Mouse (Mus musculus): ENCODE data around the gene Ccl4. TPM values are rescaled to one million over a fixed set of nuclear protein-coding genes. Genes with fewer than 3 reads are reported as not detected.

Gene Ccl4
- polyA plus RNA-seq, 1 experiment = not detected

DNA sequence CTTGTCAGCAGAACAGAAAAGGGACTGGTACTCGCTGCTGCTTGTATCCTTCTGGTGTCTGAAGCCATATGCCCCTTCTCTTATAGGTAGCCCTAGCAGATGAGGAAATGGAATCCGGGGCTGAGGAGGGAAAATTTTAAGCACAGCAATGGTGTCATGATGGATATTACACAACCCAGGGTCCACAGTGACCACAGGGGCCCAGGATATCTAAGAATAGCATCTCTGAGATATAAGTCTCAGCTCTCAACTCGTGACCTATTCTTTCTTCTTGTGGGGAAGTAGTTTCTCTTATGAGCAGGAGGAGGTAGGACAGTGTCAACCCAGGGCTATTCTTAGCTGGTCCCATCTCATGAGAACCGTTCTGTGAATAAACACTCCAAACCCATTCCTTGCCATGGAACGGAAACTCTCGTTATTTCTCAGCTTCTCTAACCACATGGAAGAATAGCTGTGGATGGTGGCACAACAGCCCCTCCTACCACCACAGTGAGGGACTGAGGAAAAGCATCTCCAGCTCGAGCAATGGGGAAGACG is 13.0 kb upstream of the Ccl4 start, which contains the start of gene Ccl3:
Gene Ccl3 (minus strand): TSS at position 51 of the 537 bp plus-strand sequence.
- Histone ChIP-seq H3K27ac (ENCODE audit: insufficient read depth, low read length) (no peak within 1 kb of the TSS), H3K9ac (ENCODE audit: low read depth, poor library complexity, severe bottlenecking) (no peak within 1 kb of the TSS), H3K27me3 (ENCODE audit: control insufficient read depth, insufficient read depth, low read length, poor library complexity, severe bottlenecking) (no peaks in the 10 kb centered on the region), H3K4me1 (ENCODE audit: control insufficient read depth, insufficient read depth, low read length) (no peaks in the 10 kb centered on the region), H3K4me3 (ENCODE audit: low read depth, low read length) (no peak within 1 kb of the TSS), H3K9me3 (replicated peaks; ENCODE audit: control insufficient read depth, insufficient read depth, low read length, poor library complexity, severe bottlenecking) (no peaks in the 10 kb centered on the region), H3K36me3 (ENCODE audit: control insufficient read depth, insufficient read depth, low read length, poor library complexity, severe bottlenecking) (no peaks in the 10 kb centered on the region)
- TF ChIP-seq CTCF (IDR thresholded peaks at IDR 0.05; ENCODE audit: low read depth, low read length) (no peak), EP300 (IDR thresholded peaks at IDR 0.05; ENCODE audit: insufficient read depth, low read depth, low read length) (no peak), POLR2A (IDR thresholded peaks at IDR 0.05; ENCODE audit: insufficient read depth, low read length) (no peak)

DNA sequence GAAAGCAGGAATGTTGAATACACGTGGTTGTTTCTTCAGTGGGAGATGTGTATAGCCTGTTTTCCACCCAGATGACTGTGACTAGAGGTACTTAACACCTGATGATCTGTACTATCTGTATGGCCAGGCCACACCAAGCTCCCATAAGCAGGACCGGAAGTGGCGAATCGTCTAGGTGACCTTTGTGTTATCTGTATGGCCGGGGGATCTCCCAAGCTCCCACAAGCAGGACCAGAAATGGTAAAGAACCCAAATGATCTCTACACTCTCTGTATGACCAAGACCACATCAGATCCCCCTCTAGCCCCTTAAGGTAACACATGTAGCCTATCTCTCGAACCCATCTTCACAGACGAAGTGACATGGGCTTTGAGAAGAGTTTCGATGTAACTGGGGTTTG is 7.8 kb upstream of the Ccl4 start:
- no peaks in the 10 kb centered on the region for H3K4me1 ChIP-seq (ENCODE audit: control insufficient read depth, insufficient read depth, low read length)
- no peak for TF ChIP-seq CTCF (IDR thresholded peaks at IDR 0.05; ENCODE audit: low read depth, low read length)
- TF ChIP-seq EP300 (IDR thresholded peaks at IDR 0.05; ENCODE audit: insufficient read depth, low read depth, low read length) = no peak
- TF ChIP-seq POLR2A (IDR thresholded peaks at IDR 0.05; ENCODE audit: insufficient read depth, low read length) = no peak
- H3K36me3 ChIP-seq (ENCODE audit: control insufficient read depth, insufficient read depth, low read length, poor library complexity, severe bottlenecking) = no peaks in the 10 kb centered on the region
- no peak overlapping the region for H3K4me3 ChIP-seq (ENCODE audit: low read depth, low read length)
- no peak overlapping the region for H3K27ac ChIP-seq (ENCODE audit: insufficient read depth, low read length)
- no peaks in the 10 kb centered on the region for H3K9me3 ChIP-seq (replicated peaks; ENCODE audit: control insufficient read depth, insufficient read depth, low read length, poor library complexity, severe bottlenecking)
- no peak overlapping the region for H3K9ac ChIP-seq (ENCODE audit: low read depth, poor library complexity, severe bottlenecking)
- no peaks in the 10 kb centered on the region; the same call in 1 of the 2 replicates for H3K27me3 ChIP-seq (ENCODE audit: control insufficient read depth, insufficient read depth, low read length, poor library complexity, severe bottlenecking)

GRCm38 (mm10) chr11:83657508-83657907 is 4.9 kb upstream of the Ccl4 start:
- Histone ChIP-seq H3K4me1 (ENCODE audit: control insufficient read depth, insufficient read depth, low read length) (no peaks in the 10 kb centered on the region), H3K36me3 (ENCODE audit: control insufficient read depth, insufficient read depth, low read length, poor library complexity, severe bottlenecking) (no peaks in the 10 kb centered on the region), H3K4me3 (ENCODE audit: low read depth, low read length) (no peak overlapping the region), H3K9me3 (replicated peaks; ENCODE audit: control insufficient read depth, insufficient read depth, low read length, poor library complexity, severe bottlenecking) (no peaks in the 10 kb centered on the region), H3K9ac (ENCODE audit: low read depth, poor library complexity, severe bottlenecking) (no peak overlapping the region), H3K27me3 (ENCODE audit: control insufficient read depth, insufficient read depth, low read length, poor library complexity, severe bottlenecking) (no peaks in the 10 kb centered on the region; the same call in 1 of the 2 replicates), H3K27ac (ENCODE audit: insufficient read depth, low read length) (no peak overlapping the region)
- TF ChIP-seq POLR2A (IDR thresholded peaks at IDR 0.05; ENCODE audit: insufficient read depth, low read length) = no peak
- TF ChIP-seq CTCF (IDR thresholded peaks at IDR 0.05; ENCODE audit: low read depth, low read length) = no peak
- no peak for TF ChIP-seq EP300 (IDR thresholded peaks at IDR 0.05; ENCODE audit: insufficient read depth, low read depth, low read length)

DNA sequence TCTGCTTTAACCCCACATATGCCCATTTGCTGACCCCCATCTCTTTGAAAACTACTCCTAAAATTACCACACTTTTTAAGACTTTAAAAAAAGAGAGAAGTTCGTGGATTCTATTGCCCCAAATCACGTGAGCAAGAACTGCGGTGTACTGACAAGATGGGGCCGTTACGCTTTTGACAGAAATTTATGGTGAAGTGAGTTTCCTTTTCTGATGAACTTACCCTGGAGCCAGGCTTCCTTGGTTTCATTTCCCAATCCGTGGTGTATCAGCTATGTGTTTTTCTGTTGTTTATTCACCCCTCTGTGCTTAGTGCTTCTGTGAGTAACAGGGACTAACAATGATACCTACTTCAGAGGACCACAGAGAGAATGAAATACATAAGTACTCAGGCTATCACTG is 3.6 kb upstream of the Ccl4 start:
- Histone ChIP-seq H3K36me3 (ENCODE audit: control insufficient read depth, insufficient read depth, low read length, poor library complexity, severe bottlenecking) (no peaks in the 10 kb centered on the region), H3K4me3 (ENCODE audit: low read depth, low read length) (no peak overlapping the region), H3K27ac (ENCODE audit: insufficient read depth, low read length) (no peak overlapping the region), H3K4me1 (ENCODE audit: control insufficient read depth, insufficient read depth, low read length) (no peaks in the 10 kb centered on the region), H3K9me3 (replicated peaks; ENCODE audit: control insufficient read depth, insufficient read depth, low read length, poor library complexity, severe bottlenecking) (no peaks in the 10 kb centered on the region), H3K27me3 (ENCODE audit: control insufficient read depth, insufficient read depth, low read length, poor library complexity, severe bottlenecking) (no peaks in the 10 kb centered on the region; the same call in 1 of the 2 replicates), H3K9ac (ENCODE audit: low read depth, poor library complexity, severe bottlenecking) (no peak overlapping the region)
- TF ChIP-seq EP300 (IDR thresholded peaks at IDR 0.05; ENCODE audit: insufficient read depth, low read depth, low read length) = no peak
- no peak for TF ChIP-seq POLR2A (IDR thresholded peaks at IDR 0.05; ENCODE audit: insufficient read depth, low read length)
- TF ChIP-seq CTCF (IDR thresholded peaks at IDR 0.05; ENCODE audit: low read depth, low read length) = no peak

DNA sequence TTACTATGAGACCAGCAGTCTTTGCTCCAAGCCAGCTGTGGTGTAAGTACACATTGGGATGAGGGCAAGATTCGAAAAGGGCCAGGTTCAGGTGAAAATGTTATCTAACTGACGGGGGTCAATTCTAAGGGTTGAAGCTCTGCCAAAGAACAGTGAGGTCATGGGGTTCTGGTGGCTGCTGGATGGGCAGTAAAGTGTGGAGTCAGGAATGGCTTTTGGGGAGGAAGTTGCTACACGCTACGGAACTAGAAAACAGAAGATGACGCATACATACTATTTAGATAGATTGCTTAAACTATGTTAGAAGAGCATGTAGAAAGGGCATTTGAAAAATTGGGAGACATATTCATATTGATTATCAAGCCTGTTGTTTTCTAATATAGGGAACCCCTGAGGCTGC is 1.1 kb downstream of the Ccl4 start:
- H3K9me3 ChIP-seq (replicated peaks; ENCODE audit: control insufficient read depth, insufficient read depth, low read length, poor library complexity, severe bottlenecking) = no peaks in the 10 kb centered on the region
- no peaks in the 10 kb centered on the region for H3K4me1 ChIP-seq (ENCODE audit: control insufficient read depth, insufficient read depth, low read length)
- no peak overlapping the region for H3K27ac ChIP-seq (ENCODE audit: insufficient read depth, low read length)
- no peaks in the 10 kb centered on the region for H3K27me3 ChIP-seq (ENCODE audit: control insufficient read depth, insufficient read depth, low read length, poor library complexity, severe bottlenecking)
- no peak overlapping the region for H3K4me3 ChIP-seq (ENCODE audit: low read depth, low read length)
- no peaks in the 10 kb centered on the region for H3K36me3 ChIP-seq (ENCODE audit: control insufficient read depth, insufficient read depth, low read length, poor library complexity, severe bottlenecking)
- TF ChIP-seq POLR2A (IDR thresholded peaks at IDR 0.05; ENCODE audit: insufficient read depth, low read length) (no peak), EP300 (IDR thresholded peaks at IDR 0.05; ENCODE audit: insufficient read depth, low read depth, low read length) (no peak), CTCF (IDR thresholded peaks at IDR 0.05; ENCODE audit: low read depth, low read length) (no peak)
- H3K9ac ChIP-seq (ENCODE audit: low read depth, poor library complexity, severe bottlenecking) = no peak overlapping the region

GRCm38 (mm10) chr11:83671743-83672142 is 9.4 kb downstream of the Ccl4 start:
- no peaks in the 10 kb centered on the region for H3K9me3 ChIP-seq (replicated peaks; ENCODE audit: control insufficient read depth, insufficient read depth, low read length, poor library complexity, severe bottlenecking)
- no peaks in the 10 kb centered on the region for H3K27me3 ChIP-seq (ENCODE audit: control insufficient read depth, insufficient read depth, low read length, poor library complexity, severe bottlenecking)
- H3K27ac ChIP-seq (ENCODE audit: insufficient read depth, low read length) = no peak overlapping the region
- H3K4me1 ChIP-seq (ENCODE audit: control insufficient read depth, insufficient read depth, low read length) = no peaks in the 10 kb centered on the region
- H3K9ac ChIP-seq (ENCODE audit: low read depth, poor library complexity, severe bottlenecking) = no peak overlapping the region
- no peaks in the 10 kb centered on the region for H3K36me3 ChIP-seq (ENCODE audit: control insufficient read depth, insufficient read depth, low read length, poor library complexity, severe bottlenecking)
- TF ChIP-seq POLR2A (IDR thresholded peaks at IDR 0.05; ENCODE audit: insufficient read depth, low read length) = no peak
- no peak for TF ChIP-seq EP300 (IDR thresholded peaks at IDR 0.05; ENCODE audit: insufficient read depth, low read depth, low read length)
- TF ChIP-seq CTCF (IDR thresholded peaks at IDR 0.05; ENCODE audit: low read depth, low read length) = no peak
- no peak overlapping the region for H3K4me3 ChIP-seq (ENCODE audit: low read depth, low read length)
